Mouse (Mus musculus): Measurements from ENCODE around the gene Dpep3. TPM values are rescaled to one million over a fixed set of nuclear protein-coding genes. Genes with fewer than 3 reads are reported as not detected.

Dpep3 gene
- polyA plus RNA-seq, 1 experiment from 2014 or later, result not detected

GRCm38 (mm10) chr8:105936866-105937475 lies 42.3 kb downstream of the Dpep3 start:
- H3K27me3 ChIP-seq, result no peaks in the 10 kb centered on the region
- in situ Hi-C loops (cut with MboI; ENCODE audit: low pct_unique_long_range_greater_than_20kb), result loop anchor here (5.0 to 10.0 kb wide), 2 partner anchors 105 to 222 kb away; no protein-coding TSS in a partner anchor
- no peak for TF ChIP-seq CTCF (IDR thresholded peaks at IDR 0.05)
- ChIA-PET CTCF (interaction anchor here (1.5 kb wide), 1 partner anchor 22 kb away, joined by 3 read pairs; no protein-coding TSS in a partner anchor), POLR2A (interaction anchor here (0.5 to 1.2 kb wide), 5 partner anchors 9 to 108 kb away, joined by 3 to 4 read pairs (median 3); no protein-coding TSS in a partner anchor)
- DNase-seq (ENCODE audit: low read depth, low spot score) (peak; percentile 69), ATAC-seq (peak; percentile 77)

- POLR2A ChIA-PET, result interaction anchor here (0.7 to 1.0 kb wide), 2 partner anchors 18 to 48 kb away, joined by 3 read pairs; no protein-coding TSS in a partner anchor
- DNase-seq (ENCODE audit: low read depth, low spot score) (no peak), ATAC-seq (no peak)
- CTCF ChIA-PET, result interaction anchor here (1.0 to 1.5 kb wide), 3 partner anchors 23 to 102 kb away, joined by 3 to 4 read pairs (median 3); no protein-coding TSS in a partner anchor
- in situ Hi-C loops (cut with MboI; ENCODE audit: low pct_unique_long_range_greater_than_20kb), result loop anchor here (5.0 to 10.0 kb wide), 2 partner anchors 104 to 221 kb away; no protein-coding TSS in a partner anchor
- TF ChIP-seq CTCF (IDR thresholded peaks at IDR 0.05), result no peak
- no peaks in the 10 kb centered on the region for H3K27me3 ChIP-seq
Observed at GRCm38 (mm10) chr8:105935863-105936603, 43.2 kb downstream of the Dpep3 start.

- in situ Hi-C loops (cut with MboI; ENCODE audit: low pct_unique_long_range_greater_than_20kb), result loop anchor here (5.0 to 10.0 kb wide), 2 partner anchors 103 to 220 kb away; no protein-coding TSS in a partner anchor
- no peaks in the 10 kb centered on the region for H3K27me3 ChIP-seq
- ChIA-PET POLR2A (interaction anchor here (0.6 kb wide), 1 partner anchor 11 kb away, joined by 3 read pairs; no protein-coding TSS in a partner anchor), CTCF (interaction anchor here (1.0 to 1.1 kb wide), 2 partner anchors 100 to 101 kb away, joined by 3 to 4 read pairs; no protein-coding TSS in a partner anchor)
- DNase-seq (ENCODE audit: low read depth, low spot score), result no peak
- no peak for TF ChIP-seq CTCF (IDR thresholded peaks at IDR 0.05)
- ATAC-seq, result no peak
Observed at GRCm38 (mm10) chr8:105935105-105935504, 44.1 kb downstream of the Dpep3 start.

- H3K27me3 ChIP-seq, result no peaks in the 10 kb centered on the region
- ChIA-PET CTCF (interaction anchor here (1.7 kb wide), 1 partner anchor 99 kb away, joined by 4 read pairs; no protein-coding TSS in a partner anchor), POLR2A (no interaction called here)
- no peak for TF ChIP-seq CTCF (IDR thresholded peaks at IDR 0.05)
- DNase-seq (ENCODE audit: low read depth, low spot score) (no peak), ATAC-seq (no peak)
- in situ Hi-C loops (cut with MboI; ENCODE audit: low pct_unique_long_range_greater_than_20kb), result loop anchor here (10.0 kb wide), 1 partner anchor 219 kb away; no protein-coding TSS in a partner anchor
Observed at GRCm38 (mm10) chr8:105933762-105934161, 45.5 kb downstream of the Dpep3 start, which contains the start of gene Ctrl. Ctrl (minus strand) TSS chr8:105933862.

- H3K27me3 ChIP-seq, result no peaks in the 10 kb centered on the region
- no peak for TF ChIP-seq CTCF (IDR thresholded peaks at IDR 0.05)
- ChIA-PET POLR2A (no interaction called here), CTCF (interaction anchor here (1.7 kb wide), 1 partner anchor 98 kb away, joined by 4 read pairs; no protein-coding TSS in a partner anchor)
- DNase-seq (ENCODE audit: low read depth, low spot score), result no peak
- in situ Hi-C loops (cut with MboI; ENCODE audit: low pct_unique_long_range_greater_than_20kb), result loop anchor here (10.0 kb wide), 1 partner anchor 218 kb away; no protein-coding TSS in a partner anchor
- no peak for ATAC-seq
Observed at GRCm38 (mm10) chr8:105932525-105932924, 46.7 kb downstream of the Dpep3 start.

- POLR2A ChIA-PET, result interaction anchor here (0.6 kb wide), 1 partner anchor 76 kb away, joined by 3 read pairs; no protein-coding TSS in a partner anchor
- no peaks in the 10 kb centered on the region for H3K27me3 ChIP-seq
- CTCF ChIA-PET, result interaction anchor here (0.5 to 3.4 kb wide), 13 partner anchors 13 to 217 kb away, joined by 3 to 19 read pairs (median 5); partner anchors contain the start of gene Thap11
- in situ Hi-C loops (cut with MboI; ENCODE audit: low pct_unique_long_range_greater_than_20kb), result loop anchor here (10.0 kb wide), 1 partner anchor 216 kb away; no protein-coding TSS in a partner anchor
- DNase-seq (ENCODE audit: low read depth, low spot score) (no peak), ATAC-seq (no peak)
- TF ChIP-seq CTCF (IDR thresholded peaks at IDR 0.05), result no peak
Observed at GRCm38 (mm10) chr8:105931271-105931670, 48.0 kb downstream of the Dpep3 start.

- ChIA-PET CTCF (interaction anchor here (0.5 to 3.4 kb wide), 19 partner anchors 11 to 216 kb away, joined by 3 to 19 read pairs (median 5); partner anchors contain the start of gene Thap11), POLR2A (interaction anchor here (0.6 to 1.2 kb wide), 2 partner anchors 11 to 76 kb away, joined by 3 read pairs; no protein-coding TSS in a partner anchor)
- no peaks in the 10 kb centered on the region for H3K27me3 ChIP-seq
- DNase-seq (ENCODE audit: low read depth, low spot score), result no peak
- in situ Hi-C loops (cut with MboI; ENCODE audit: low pct_unique_long_range_greater_than_20kb), result loop anchor here (10.0 kb wide), 1 partner anchor 216 kb away; no protein-coding TSS in a partner anchor
- peak; percentile 28 for ATAC-seq
- TF ChIP-seq CTCF (IDR thresholded peaks at IDR 0.05), result no peak
Observed at GRCm38 (mm10) chr8:105930602-105931001, 48.6 kb downstream of the Dpep3 start.

GRCm38 (mm10) chr8:105925123-105925522 lies 54.1 kb downstream of the Dpep3 start:
- TF ChIP-seq CTCF (IDR thresholded peaks at IDR 0.05), result no peak
- DNase-seq (ENCODE audit: low read depth, low spot score), result no peak
- ATAC-seq, result no peak
- H3K27me3 ChIP-seq, result no peaks in the 10 kb centered on the region
- CTCF ChIA-PET, result interaction anchor here (1.0 to 3.0 kb wide), 6 partner anchors 8 to 70 kb away, joined by 3 to 11 read pairs (median 4); partner anchors contain the start of gene Thap11
- POLR2A ChIA-PET, result no interaction called here
- in situ Hi-C loops (cut with MboI; ENCODE audit: low pct_unique_long_range_greater_than_20kb), result loop anchor here (5.0 kb wide), 1 partner anchor 33 kb away; the partner anchor contains the start of gene Nrn1l

Other genes with a start within 250 kb of the Dpep3 start
- 23.6 TPM for gene Gfod2, start 220.8 kb downstream of the Dpep3 start, polyA plus RNA-seq (2021)
- gene Ranbp10, start 152.1 kb downstream of the Dpep3 start, polyA plus RNA-seq (2021), result 25.3 TPM
- 0.24 TPM for gene Tsnaxip1, start 151.7 kb downstream of the Dpep3 start, polyA plus RNA-seq (2021)
- gene Cenpt, start 126.2 kb downstream of the Dpep3 start, polyA plus RNA-seq (2021), result 38.4 TPM
- gene Thap11, start 124.3 kb downstream of the Dpep3 start, polyA plus RNA-seq (2021), result 49.7 TPM
- 19.1 TPM for gene Nutf2, start 118.8 kb downstream of the Dpep3 start, polyA plus RNA-seq (2021)
- 50.9 TPM for gene Edc4, start 98.5 kb downstream of the Dpep3 start, polyA plus RNA-seq (2021)
- gene Nrn1l, start 85.9 kb downstream of the Dpep3 start, polyA plus RNA-seq (2021), result 0.47 TPM
- 36.4 TPM for gene Pskh1, start 79.0 kb downstream of the Dpep3 start, polyA plus RNA-seq (2021)
- 1.3 TPM for gene Ctrl, start 45.6 kb downstream of the Dpep3 start, polyA plus RNA-seq (2021)
- gene Psmb10, start 41.0 kb downstream of the Dpep3 start, polyA plus RNA-seq (2021), result 61.7 TPM
- 1.3 TPM for gene Lcat, start 36.0 kb downstream of the Dpep3 start, polyA plus RNA-seq (2021)
- 76.0 TPM for gene Slc12a4, start 13.3 kb downstream of the Dpep3 start, polyA plus RNA-seq (2021)
- 15.4 TPM for gene Dus2, start 11.9 kb upstream of the Dpep3 start, polyA plus RNA-seq (2021)
- gene Dpep2nb, start 26.5 kb upstream of the Dpep3 start, polyA plus RNA-seq (2021), result 0.14 TPM
- 12.7 TPM for gene Ddx28, start 32.5 kb upstream of the Dpep3 start, polyA plus RNA-seq (2021)
- 33.5 TPM for gene Nfatc3, start 79.4 kb upstream of the Dpep3 start, polyA plus RNA-seq (2021)
- gene Esrp2, start 157.5 kb upstream of the Dpep3 start, polyA plus RNA-seq (2021), result 3.3 TPM
- 24.6 TPM for gene Pla2g15, start 171.0 kb upstream of the Dpep3 start, polyA plus RNA-seq (2021)
- gene Slc7a6, start 189.4 kb upstream of the Dpep3 start, polyA plus RNA-seq (2021), result 129 TPM
- gene Slc7a6os, start 231.5 kb upstream of the Dpep3 start, polyA plus RNA-seq (2021), result 48.1 TPM
- 26.1 TPM for gene Prmt7, start 231.5 kb upstream of the Dpep3 start, polyA plus RNA-seq (2021)

All from Patski (cell line).